Mouse (Mus musculus) CH12.LX (cell line): ENCODE data around the gene Msi2. TPM values are rescaled to one million over a fixed set of nuclear protein-coding genes. Genes with fewer than 3 reads are reported as not detected.

Experiments used
- DNase-seq: peaks from one replicate; pipeline ENCODE4 v3.0.0-alpha.2; 2013; ENCODE audit errors: extremely low read depth
- H3K27ac ChIP-seq: 2 replicates; pipeline ENCODE4 v1.5.1; 2012; ENCODE audit warnings: low read depth, mild to moderate bottlenecking, control low read depth, moderate library complexity; ENCODE audit not compliant: insufficient read depth
- H3K27me3 ChIP-seq: replicated peaks from 2 replicates; pipeline ENCODE3; 2012; ENCODE audit warnings: inconsistent platforms
- H3K36me3 ChIP-seq, 2 experiments: replicated peaks in 1 of 2; 2 replicates each; pipeline versions ENCODE3 to v1.6.1; 2012; ENCODE audit warnings: inconsistent platforms in 1 of 2, low read length in 1 of 2, mild to moderate bottlenecking in 1 of 2, mixed read lengths in 1 of 2, moderate library complexity in 1 of 2; ENCODE audit not compliant: control insufficient read depth in 1 of 2, insufficient read depth in 1 of 2
- H3K4me1 ChIP-seq, 2 experiments: 2 replicates each; pipeline ENCODE4 v1.6.1; 2012; ENCODE audit warnings: inconsistent platforms in 1 of 2, moderate library complexity in 1 of 2; ENCODE audit not compliant: insufficient read depth in 2 of 2, control insufficient read depth in 1 of 2
- H3K4me2 ChIP-seq: 2 replicates; pipeline ENCODE4 v1.6.1; 2012; ENCODE audit warnings: low read depth, mild to moderate bottlenecking, control low read depth; ENCODE audit not compliant: poor library complexity, insufficient read depth, severe bottlenecking
- H3K4me3 ChIP-seq, 3 experiments: fragments of 150-350 bp in 1 of 3; sonication (generic) in 1 of 3; replicated peaks in 1 of 3; 2 replicates each; pipeline versions ENCODE3 to v1.5.1; 2011 to 2012; ENCODE audit warnings: low read depth in 2 of 3, low read length in 2 of 3, mild to moderate bottlenecking in 2 of 3, moderate library complexity in 2 of 3, control low read depth in 1 of 3, improper control_type of control experiment in 1 of 3, inconsistent platforms in 1 of 3, mixed read lengths in 1 of 3; ENCODE audit not compliant: poor library complexity in 1 of 3
- H3K79me2 ChIP-seq: replicated peaks from 2 replicates; pipeline ENCODE4 v1.6.1; 2012; ENCODE audit warnings: mild to moderate bottlenecking, moderate library complexity; ENCODE audit not compliant: control insufficient read depth, poor library complexity, insufficient read depth, severe bottlenecking; ENCODE audit errors: extremely low read depth
- H3K9ac ChIP-seq: 2 replicates; pipeline ENCODE4 v1.6.1; 2012; ENCODE audit warnings: low read depth, mild to moderate bottlenecking, control low read depth, moderate library complexity; ENCODE audit not compliant: insufficient read depth
- H3K9me3 ChIP-seq: replicated peaks from 2 replicates; pipeline ENCODE3; 2012; ENCODE audit warnings: low read length, inconsistent platforms, mixed read lengths
- BHLHE40 ChIP-seq: IDR thresholded peaks from 2 replicates; pipeline ENCODE4 v1.6.1; 2011; ENCODE audit warnings: mild to moderate bottlenecking, low read depth, low read length, improper control_type of control experiment
- CHD1 ChIP-seq: IDR thresholded peaks from 2 replicates; pipeline ENCODE4 v1.6.1; 2012; ENCODE audit warnings: low read depth, low read length, improper control_type of control experiment, inconsistent platforms
- E2F4 ChIP-seq: IDR thresholded peaks from 2 replicates; pipeline ENCODE4 v1.6.1; 2011; ENCODE audit warnings: low read depth, low read length, improper control_type of control experiment; ENCODE audit not compliant: insufficient replicate concordance
- ETS1 ChIP-seq: conservative IDR thresholded peaks from 2 replicates; pipeline ENCODE4 v1.6.1; 2012; ENCODE audit warnings: low read depth, mild to moderate bottlenecking, inconsistent platforms, low read length, improper control_type of control experiment, moderate library complexity
- JUN ChIP-seq: IDR thresholded peaks from 2 replicates; pipeline ENCODE4 v1.6.1; 2011; ENCODE audit warnings: low read depth, mild to moderate bottlenecking, low read length, improper control_type of control experiment, moderate library complexity; ENCODE audit not compliant: insufficient read depth
- KAT2A ChIP-seq: IDR thresholded peaks from 2 replicates; pipeline ENCODE4 v1.6.1; 2012; ENCODE audit warnings: low read length, improper control_type of control experiment, inconsistent platforms; ENCODE audit not compliant: insufficient replicate concordance
- MAZ ChIP-seq: IDR thresholded peaks from 2 replicates; pipeline ENCODE4 v1.6.1; 2012; ENCODE audit warnings: low read depth, mild to moderate bottlenecking, inconsistent platforms, low read length, improper control_type of control experiment, moderate library complexity
- MXI1 ChIP-seq: IDR thresholded peaks from 2 replicates; pipeline ENCODE4 v1.6.1; 2011; ENCODE audit warnings: mild to moderate bottlenecking, low read depth, low read length, improper control_type of control experiment
- MYC ChIP-seq: IDR thresholded peaks from 2 replicates; pipeline ENCODE4 v1.6.1; 2011; ENCODE audit warnings: low read depth, mild to moderate bottlenecking, improper control_type of control experiment, low read length
- NELFE ChIP-seq: IDR thresholded peaks from 2 replicates; pipeline ENCODE4 v1.6.1; 2011; ENCODE audit warnings: low read depth, low read length, improper control_type of control experiment
- NRF1 ChIP-seq: IDR thresholded peaks from 2 replicates; pipeline ENCODE4 v1.6.1; 2014; ENCODE audit warnings: low read depth, mild to moderate bottlenecking, inconsistent platforms, low read length, improper control_type of control experiment, moderate library complexity
- POLR2AphosphoS2 ChIP-seq: IDR thresholded peaks from 2 replicates; pipeline ENCODE4 v1.6.1; 2011; ENCODE audit warnings: low read depth, low read length, improper control_type of control experiment
- RAD21 ChIP-seq: IDR thresholded peaks from 2 replicates; pipeline ENCODE4 v1.6.1; 2011; ENCODE audit warnings: low read depth, mild to moderate bottlenecking, low read length, improper control_type of control experiment, moderate library complexity
- RCOR1 ChIP-seq: conservative IDR thresholded peaks from 2 replicates; pipeline ENCODE4 v1.6.1; 2012; ENCODE audit warnings: low read depth, mild to moderate bottlenecking, inconsistent platforms, low read length, improper control_type of control experiment
- SIN3A ChIP-seq: IDR thresholded peaks from 2 replicates; pipeline ENCODE4 v1.6.1; 2012; ENCODE audit warnings: low read length, improper control_type of control experiment, inconsistent platforms
- TBP ChIP-seq: conservative IDR thresholded peaks from 2 replicates; pipeline ENCODE4 v1.6.1; 2011; ENCODE audit warnings: low read depth, low read length, improper control_type of control experiment
- TCF12 ChIP-seq: IDR thresholded peaks from 2 replicates; pipeline ENCODE4 v1.6.1; 2014; ENCODE audit warnings: low read depth, mild to moderate bottlenecking, inconsistent platforms, low read length, improper control_type of control experiment
- UBTF ChIP-seq: IDR thresholded peaks from 2 replicates; pipeline ENCODE4 v1.6.1; 2012; ENCODE audit warnings: low read depth, mild to moderate bottlenecking, inconsistent platforms, low read length, improper control_type of control experiment, moderate library complexity
- ZC3H11A ChIP-seq: IDR thresholded peaks from 2 replicates; pipeline ENCODE4 v1.6.1; 2012; ENCODE audit warnings: low read depth, mild to moderate bottlenecking, inconsistent platforms, low read length, improper control_type of control experiment
- dilution Hi-C: fragments of 300-500 bp; cut with MboI; formaldehyde crosslinking; loops from 2 replicates; pipeline ENCODE4 v1.14.3; 2020; ENCODE audit warnings: low sequenced_read_pairs; ENCODE audit not compliant: extremely low pct_unique_long_range_greater_than_20kb, extremely low pct_ligation_motif_present
- in situ Hi-C: fragments of 300-500 bp; cut with MboI; formaldehyde crosslinking; loops from 3 replicates; pipeline ENCODE4 v1.14.3; 2019; ENCODE audit warnings: low sequenced_read_pairs, low pct_ligation_motif_present, low pct_unique_long_range_greater_than_20kb, mixed read lengths
- polyA plus RNA-seq: library from polyadenylated mRNA; unstranded; fragments of >175 nt; gene quantifications from 2 replicates; pipeline ENCODE4 v1.2.1, GENCODE M21; 2012; ENCODE audit warnings: low read depth; ENCODE audit not compliant: insufficient read length
- total RNA-seq, 2 experiments: library from RNA; depleted of rRNA; stranded (reverse); fragments of 300-350 nt in 1 of 2; fragments of >200 nt in 1 of 2; gene quantifications; 2 replicates each; pipeline ENCODE4 v1.2.3; 2012 to 2014

Msi2 gene
- total and polyA plus RNA-seq, 3 experiments, result 40.3 to 73.1 (median 52.6) TPM

- Histone ChIP-seq H3K27ac (no peak overlapping the region), H3K4me2 (no peak overlapping the region), H3K9me3 (no peaks in the 10 kb centered on the region), H3K36me3 (peaks cover 51 to 94% of the 10 kb centered on the region in 2 experiments), H3K9ac (no peak overlapping the region), H3K4me3 (no peak overlapping the region), H3K79me2 (no peaks in the 10 kb centered on the region; the same call in 1 of the 2 replicates), H3K4me1 (peaks cover 2 to 62% of the 10 kb centered on the region in 2 experiments; a peak in 3 of 4 replicates), H3K27me3 (no peaks in the 10 kb centered on the region)
- no peak for TF ChIP-seq NELFE
- TF ChIP-seq BHLHE40, result no peak
- no peak for DNase-seq
- dilution Hi-C loops, result no loop called here
- in situ Hi-C loops, result no loop called here
These were observed 42.6 kb downstream of the Msi2 start for GRCm38 (mm10) chr11:88675526-88676353.

- no peaks in the 10 kb centered on the region; the same call in 1 of the 2 replicates for H3K79me2 ChIP-seq
- no peak for DNase-seq
- H3K9ac ChIP-seq, result no peak overlapping the region
- H3K36me3 ChIP-seq, result peaks cover 57 to 95% of the 10 kb centered on the region in 2 experiments
- in situ Hi-C loops, result no loop called here
- H3K4me2 ChIP-seq, result no peak overlapping the region
- no peak for TF ChIP-seq RAD21
- no peak for TF ChIP-seq TBP
- no peak for TF ChIP-seq ETS1
- no peak for TF ChIP-seq TCF12
- TF ChIP-seq E2F4, result no peak
- TF ChIP-seq MYC, result no peak
- TF ChIP-seq JUN, result no peak
- no peak for TF ChIP-seq BHLHE40
- no peak for TF ChIP-seq NRF1
- TF ChIP-seq RCOR1, result no peak
- TF ChIP-seq ZC3H11A, result no peak
- TF ChIP-seq KAT2A, result no peak
- no peak for TF ChIP-seq CHD1
- TF ChIP-seq MXI1, result no peak
- TF ChIP-seq MAZ, result no peak
- no peak for TF ChIP-seq SIN3A
- no peak for TF ChIP-seq POLR2AphosphoS2
- no peak for TF ChIP-seq UBTF
- H3K27me3 ChIP-seq, result no peaks in the 10 kb centered on the region
- dilution Hi-C loops, result no loop called here
- H3K27ac ChIP-seq, result no peak overlapping the region
- H3K4me3 ChIP-seq, result no peak overlapping the region
- H3K4me1 ChIP-seq, result peaks cover 2 to 60% of the 10 kb centered on the region in 2 experiments; a peak in 3 of 4 replicates
- H3K9me3 ChIP-seq, result no peaks in the 10 kb centered on the region
These were observed 44.2 kb downstream of the Msi2 start for GRCm38 (mm10) chr11:88674075-88674474.
